Mouse (Mus musculus) liver, adult 2 months (tissue): ENCODE measurements around the gene Adra1d. TPM values are rescaled to one million over a fixed set of nuclear protein-coding genes. Genes with fewer than 3 reads are reported as not detected.

Experiments used
- DNase-seq: peaks from one replicate; pipeline ENCODE4 v3.0.0-alpha.2; 2011; ENCODE audit warnings: low read depth, low spot score; ENCODE audit errors: extremely low read depth
- H3K27ac ChIP-seq: fragments of 200-500 bp; replicated peaks from 2 replicates; pipeline ENCODE4 v1.5.1; 2012; ENCODE audit warnings: low read depth, mild to moderate bottlenecking, control low read depth, inconsistent platforms, low read length; ENCODE audit not compliant: insufficient read depth
- H3K27me3 ChIP-seq: fragments of 200-500 bp; 2 replicates; pipeline ENCODE4 v1.6.1; 2012; ENCODE audit warnings: mild to moderate bottlenecking, moderate library complexity, low read length, inconsistent platforms; ENCODE audit not compliant: control insufficient read depth, insufficient read depth
- H3K36me3 ChIP-seq: fragments of 200-500 bp; 2 replicates; pipeline ENCODE4 v1.6.1; 2012; ENCODE audit warnings: low read length, inconsistent platforms; ENCODE audit not compliant: control insufficient read depth, insufficient read depth
- H3K4me1 ChIP-seq: fragments of 200-500 bp; 2 replicates; pipeline ENCODE4 v1.6.1; 2011; ENCODE audit warnings: low read length; ENCODE audit not compliant: control insufficient read depth, insufficient read depth
- H3K4me3 ChIP-seq: fragments of 200-500 bp; 2 replicates; pipeline ENCODE4 v1.5.1; 2011; ENCODE audit warnings: low read depth, mild to moderate bottlenecking, control low read depth, low read length, moderate library complexity; ENCODE audit not compliant: insufficient read depth
- H3K79me2 ChIP-seq: fragments of 200-500 bp; 2 replicates; pipeline ENCODE4 v1.6.1; 2012; ENCODE audit warnings: inconsistent platforms, mild to moderate bottlenecking, low read length, moderate library complexity; ENCODE audit not compliant: control insufficient read depth, insufficient read depth
- H3K9ac ChIP-seq: fragments of 200-500 bp; 2 replicates; pipeline ENCODE4 v1.6.1; 2012; ENCODE audit warnings: low read depth, mild to moderate bottlenecking, control low read depth, inconsistent platforms, low read length
- CTCF ChIP-seq: fragments of 200-500 bp; IDR thresholded peaks from 2 replicates; pipeline ENCODE4 v1.5.1; 2011; ENCODE audit warnings: low read depth, low read length, control low read depth
- POLR2A ChIP-seq: fragments of 200-500 bp; IDR thresholded peaks from 2 replicates; pipeline ENCODE4 v1.6.1; 2011; ENCODE audit warnings: low read length, control low read depth; ENCODE audit not compliant: insufficient read depth; ENCODE audit errors: extremely low read depth
- WGBS: fragments of 180-500 bp; shearing (Covaris S2); methylation state at CpG from one replicate; pipeline ENCODE4 v1.1.7; 2018; 5-methylcytosine and 5-hydroxymethylcytosine counted together
- polyA plus RNA-seq: library from polyadenylated mRNA; depleted of rRNA; stranded (reverse); fragments of >200 nt; gene quantifications from 2 replicates; pipeline ENCODE4 v1.2.3, GENCODE M21; 2012
- total RNA-seq: library from RNA; depleted of rRNA; stranded (reverse); fragments of >200 nt; gene quantifications from 2 replicates; pipeline ENCODE4 v1.2.3, GENCODE M21; 2014

Gene Adra1d
- total and polyA plus RNA-seq, 2 experiments = 0.22 TPM; not detected in 1

DNA sequence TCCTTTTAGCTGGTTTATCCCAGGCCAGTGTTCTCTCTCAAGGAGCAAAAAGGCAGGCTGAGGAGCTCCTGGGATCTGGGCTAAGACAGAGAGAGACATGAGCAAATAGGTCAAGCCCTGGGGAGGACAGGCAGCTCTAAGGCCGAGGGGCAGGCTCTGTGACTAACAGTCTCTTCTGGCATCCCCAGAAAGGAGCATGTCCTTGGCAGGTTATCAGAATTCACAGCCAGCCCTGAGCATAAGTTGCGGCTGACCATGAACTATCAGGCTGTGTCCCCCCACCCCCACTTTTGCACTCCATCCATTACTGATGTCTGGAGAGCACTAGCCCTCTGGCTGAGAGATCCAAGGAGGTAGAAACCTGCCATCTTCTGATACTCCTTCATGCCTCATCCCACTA, 11.2 kb downstream of the Adra1d start:
- no peaks in the 10 kb centered on the region for H3K36me3 ChIP-seq
- H3K4me3 ChIP-seq = no peak overlapping the region
- no peaks in the 10 kb centered on the region for H3K79me2 ChIP-seq
- H3K27ac ChIP-seq = no peak overlapping the region
- no peak overlapping the region for H3K9ac ChIP-seq
- H3K4me1 ChIP-seq = no peaks in the 10 kb centered on the region; the same call in 1 of the 2 replicates
- peaks cover 8% of the 10 kb centered on the region; the same call in 1 of the 2 replicates for H3K27me3 ChIP-seq
- 50% methylated on average over 2 of the region's 2 CpGs for WGBS
- TF ChIP-seq CTCF = no peak
- no peak for TF ChIP-seq POLR2A
- no peak for DNase-seq

DNA sequence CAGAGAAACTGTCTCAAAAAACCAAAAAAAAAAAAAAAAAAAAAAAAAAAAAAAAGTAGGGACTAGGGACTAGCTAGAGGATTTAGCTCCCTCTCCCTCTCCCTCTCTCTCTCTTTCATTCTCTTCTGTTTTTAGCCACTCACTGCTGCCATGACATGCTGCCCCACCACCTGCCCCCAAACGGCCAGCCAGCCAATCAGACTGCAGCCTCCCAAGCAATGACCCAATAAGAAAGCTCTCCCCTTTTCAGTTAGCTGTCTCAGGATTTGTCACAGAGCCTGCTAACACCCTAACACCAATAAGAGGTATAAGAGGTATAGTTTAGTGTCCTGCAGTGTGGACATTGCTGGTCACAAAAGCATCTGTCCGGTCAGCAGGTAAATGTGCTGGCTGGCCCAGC, 11.6 kb downstream of the Adra1d start:
- TF ChIP-seq CTCF = no peak
- Histone ChIP-seq H3K27ac (no peak overlapping the region), H3K4me1 (no peaks in the 10 kb centered on the region; the same call in 1 of the 2 replicates), H3K79me2 (no peaks in the 10 kb centered on the region), H3K9ac (no peak overlapping the region), H3K36me3 (no peaks in the 10 kb centered on the region), H3K4me3 (no peak overlapping the region), H3K27me3 (peaks cover 9% of the 10 kb centered on the region; the same call in 1 of the 2 replicates)
- 71% methylated on average over 2 of the region's 2 CpGs for WGBS
- DNase-seq = no peak

DNA sequence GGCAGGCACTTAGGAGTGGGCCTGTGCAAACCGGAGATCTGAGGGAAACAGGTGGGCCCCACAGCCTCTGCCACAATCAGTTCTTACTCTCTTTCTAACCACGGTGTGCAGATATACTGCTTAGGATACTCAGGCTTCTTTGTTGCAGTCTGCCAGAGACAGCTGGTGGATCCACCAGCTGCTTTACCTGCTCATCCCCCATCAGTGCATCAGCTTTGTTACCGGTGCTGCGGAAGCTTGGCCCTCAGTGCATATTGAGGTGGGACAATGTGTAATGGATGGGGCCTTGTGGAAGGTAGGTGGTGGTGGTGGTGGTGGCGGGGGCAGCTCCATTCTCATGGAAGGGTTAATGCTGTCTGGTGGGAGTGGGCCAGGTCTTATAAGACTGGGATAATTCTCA, 13.0 kb downstream of the Adra1d start:
- TF ChIP-seq POLR2A (no peak), CTCF (no peak)
- Histone ChIP-seq H3K27me3 (peaks cover 9% of the 10 kb centered on the region; the same call in 1 of the 2 replicates), H3K4me1 (no peaks in the 10 kb centered on the region; the same call in 1 of the 2 replicates), H3K4me3 (no peak overlapping the region), H3K36me3 (no peaks in the 10 kb centered on the region), H3K27ac (no peak overlapping the region), H3K79me2 (no peaks in the 10 kb centered on the region), H3K9ac (no peak overlapping the region)
- WGBS = 81% methylated on average over 5 of the region's 5 CpGs
- no peak for DNase-seq

DNA sequence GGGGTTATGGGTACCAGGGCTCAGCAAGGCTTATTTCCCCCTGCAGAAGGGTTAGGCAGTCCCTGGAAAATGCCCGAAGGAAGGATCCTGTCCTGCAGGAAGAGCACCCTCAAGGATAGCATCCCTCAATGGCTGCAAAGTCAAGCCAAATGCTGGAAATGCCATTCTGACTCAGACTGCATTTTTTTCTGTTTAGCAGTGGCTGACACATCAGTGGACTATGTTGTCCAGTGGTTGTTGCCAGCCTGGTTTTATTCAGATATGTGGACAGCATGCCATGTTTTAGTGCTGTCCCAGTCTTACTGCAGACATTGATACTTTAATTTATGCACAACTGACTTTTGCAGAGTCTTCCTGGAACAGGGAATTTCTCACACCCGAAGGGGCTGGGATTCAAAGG, 13.8 kb downstream of the Adra1d start:
- H3K9ac ChIP-seq = no peak overlapping the region
- H3K79me2 ChIP-seq = no peaks in the 10 kb centered on the region
- no peak for TF ChIP-seq CTCF
- no peak for TF ChIP-seq POLR2A
- DNase-seq = no peak
- 77% methylated on average over 2 of the region's 2 CpGs for WGBS
- H3K27me3 ChIP-seq = peaks cover 9% of the 10 kb centered on the region; the same call in 1 of the 2 replicates
- H3K4me3 ChIP-seq = no peak overlapping the region
- no peaks in the 10 kb centered on the region; the same call in 1 of the 2 replicates for H3K4me1 ChIP-seq
- H3K27ac ChIP-seq = no peak overlapping the region
- H3K36me3 ChIP-seq = no peaks in the 10 kb centered on the region

DNA sequence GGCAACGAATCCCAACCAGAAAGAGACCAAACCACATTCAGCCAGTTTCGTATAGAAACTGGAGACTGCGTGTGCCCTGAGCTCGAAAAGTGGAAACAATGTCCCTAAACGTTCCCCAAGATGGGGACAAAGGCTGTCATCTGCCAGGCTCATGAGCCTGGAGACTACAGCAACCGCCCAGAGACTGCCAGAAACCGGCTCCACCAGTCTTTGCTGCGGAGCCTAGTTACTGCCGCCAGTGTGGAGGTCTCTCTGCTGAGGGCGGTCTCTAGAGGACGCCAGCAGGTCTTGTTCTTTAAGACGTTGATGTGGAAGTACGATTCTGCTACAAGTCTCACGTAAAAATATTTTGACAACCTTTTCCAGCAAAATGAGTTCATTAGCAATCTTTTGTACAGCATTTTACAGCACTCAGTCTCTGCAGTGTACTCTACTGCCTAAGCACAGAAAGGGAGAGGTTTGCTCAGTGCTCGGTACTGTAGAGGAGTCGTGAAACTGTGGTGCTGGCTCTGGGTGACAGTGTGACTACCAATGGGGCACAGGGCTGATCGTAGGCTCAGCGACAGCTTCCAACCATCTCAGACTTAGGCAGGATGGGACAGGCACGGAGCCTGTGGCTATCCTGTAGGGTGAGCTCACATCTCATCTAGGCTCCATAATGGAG, 15.2 kb downstream of the Adra1d start:
- peaks cover 9% of the 10 kb centered on the region; the same call in 1 of the 2 replicates for H3K27me3 ChIP-seq
- WGBS = 17% methylated on average over 19 of the region's 19 CpGs
- H3K9ac ChIP-seq = no peak overlapping the region
- DNase-seq = no peak
- H3K4me3 ChIP-seq = no peak overlapping the region
- H3K36me3 ChIP-seq = no peaks in the 10 kb centered on the region
- H3K4me1 ChIP-seq = no peaks in the 10 kb centered on the region
- H3K27ac ChIP-seq = no peak overlapping the region
- TF ChIP-seq CTCF = no peak
- TF ChIP-seq POLR2A = no peak
- H3K79me2 ChIP-seq = no peaks in the 10 kb centered on the region

DNA sequence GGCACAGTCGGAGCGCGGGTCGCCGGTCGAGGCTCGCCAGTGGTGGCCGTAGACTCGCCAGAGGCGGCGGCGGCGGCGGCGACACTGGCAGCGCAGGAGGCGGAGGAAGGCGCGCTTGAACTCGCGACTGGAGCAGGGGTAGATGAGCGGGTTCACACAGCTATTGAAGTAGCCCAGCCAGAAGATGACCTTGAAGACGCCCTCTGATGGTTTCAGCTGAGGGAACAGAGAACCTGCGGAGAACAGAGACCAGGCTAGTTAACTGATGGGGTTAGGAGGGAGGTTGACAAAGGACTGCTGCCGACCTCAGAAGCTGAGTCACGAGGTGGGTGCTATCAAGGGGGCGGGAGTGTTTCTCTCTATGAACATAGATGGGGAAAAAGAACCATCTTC, 15.8 kb downstream of the Adra1d start:
- Histone ChIP-seq H3K27ac (no peak overlapping the region), H3K4me3 (peak overlapping the region; percentile 10; the same call in 1 of the 2 replicates), H3K36me3 (no peaks in the 10 kb centered on the region), H3K9ac (no peak overlapping the region), H3K79me2 (no peaks in the 10 kb centered on the region), H3K27me3 (peaks cover 9% of the 10 kb centered on the region; the same call in 1 of the 2 replicates), H3K4me1 (peaks cover 2% of the 10 kb centered on the region; the same call in 1 of the 2 replicates)
- no peak for TF ChIP-seq CTCF
- TF ChIP-seq POLR2A = no peak
- no peak for DNase-seq
- WGBS = 25% methylated on average over 27 of the region's 27 CpGs
